Mouse (Mus musculus) erythroblast, adult 5-6 weeks (primary cell): ENCODE results near the gene Atxn1l. TPM values are rescaled to one million over a fixed set of nuclear protein-coding genes. Genes with fewer than 3 reads are reported as not detected.

Source experiments
- ATAC-seq: replicated peaks from 2 replicates; pipeline ENCODE4 v1.8.0; 2016; ENCODE audit warnings: moderate number of reproducible peaks, mild to moderate bottlenecking, moderate TSS enrichment, inconsistent platforms; ENCODE audit not compliant: poor library complexity, low FRiP score, severe bottlenecking
- total RNA-seq, 2 experiments: library from RNA; stranded (forward) in 1 of 2; stranded (reverse) in 1 of 2; fragments of 150-400 nt in 1 of 2; fragments of 200-764, 138-1000 nt in 1 of 2; gene quantifications; 2 replicates each; pipeline versions ENCODE4 v1.2.3 to v1.2.4; 2015 to 2017; ENCODE audit warnings: low replicate concordance in 2 of 2

Atxn1l gene
- total RNA-seq, 2 experiments from 2014 or later, result 1.3 to 3.5 TPM

DNA sequence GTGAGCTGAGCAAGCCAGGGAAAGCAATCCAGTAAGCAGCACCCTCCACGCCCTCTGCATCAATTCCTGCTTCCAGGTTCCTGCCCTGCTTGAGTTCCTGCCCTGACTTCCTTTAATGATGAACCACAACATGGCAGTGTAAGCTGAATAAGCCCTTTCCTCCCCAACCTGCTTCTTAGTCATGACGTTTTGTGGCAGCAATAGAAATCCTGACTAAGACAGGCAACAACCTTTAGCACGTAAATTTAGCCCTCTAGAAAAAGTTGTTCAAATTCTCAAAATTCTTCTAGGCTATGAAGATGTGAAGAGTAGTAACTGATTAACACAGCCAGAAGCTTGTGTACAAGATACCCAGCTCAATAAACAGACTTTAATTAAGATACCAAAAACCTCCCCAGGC lies 56.0 kb downstream of the Atxn1l start:
- no peak for ATAC-seq

Other genes with a start within 250 kb of the Atxn1l start
- not detected in 2 replicates for gene Pmfbp1, start 243.7 kb downstream of the Atxn1l start, total RNA-seq (2015; ENCODE audit: low replicate concordance)
- gene Pmfbp1, start 243.7 kb downstream of the Atxn1l start, total RNA-seq (2017; ENCODE audit: low replicate concordance), result not detected in 2 replicates
- 6.1 and 6.3 TPM in 2 replicates for gene Dhx38, start 171.9 kb downstream of the Atxn1l start, total RNA-seq (2015; ENCODE audit: low replicate concordance)
- 18.2 and 26.5 TPM in 2 replicates for gene Dhx38, start 171.9 kb downstream of the Atxn1l start, total RNA-seq (2017; ENCODE audit: low replicate concordance)
- gene Txnl4b, start 171.8 kb downstream of the Atxn1l start, total RNA-seq (2015; ENCODE audit: low replicate concordance), result 1.9 and 3.6 TPM in 2 replicates
- 3.8 and 4.3 TPM in 2 replicates for gene Txnl4b, start 171.8 kb downstream of the Atxn1l start, total RNA-seq (2017; ENCODE audit: low replicate concordance)
- gene Hp, start 158.6 kb downstream of the Atxn1l start, total RNA-seq (2015; ENCODE audit: low replicate concordance), result 99.9 and 127 TPM in 2 replicates
- gene Hp, start 158.6 kb downstream of the Atxn1l start, total RNA-seq (2017; ENCODE audit: low replicate concordance), result 102 and 125 TPM in 2 replicates
- 0.77 and 4.8 TPM in 2 replicates for gene Dhodh, start 129.1 kb downstream of the Atxn1l start, total RNA-seq (2015; ENCODE audit: low replicate concordance)
- gene Dhodh, start 129.1 kb downstream of the Atxn1l start, total RNA-seq (2017; ENCODE audit: low replicate concordance), result 4.0 and 4.3 TPM in 2 replicates
- gene Pkd1l3, start 123.2 kb downstream of the Atxn1l start, total RNA-seq (2015; ENCODE audit: low replicate concordance), result 0.38 TPM in 1 of 2 replicates, not detected in the other
- gene Pkd1l3, start 123.2 kb downstream of the Atxn1l start, total RNA-seq (2017; ENCODE audit: low replicate concordance), result not detected in 2 replicates
- gene Ist1, start 44.5 kb downstream of the Atxn1l start, total RNA-seq (2015; ENCODE audit: low replicate concordance), result 34.6 and 41.8 TPM in 2 replicates
- 38.2 and 45.8 TPM in 2 replicates for gene Ist1, start 44.5 kb downstream of the Atxn1l start, total RNA-seq (2017; ENCODE audit: low replicate concordance)
- gene Zfp821, start 32.2 kb downstream of the Atxn1l start, total RNA-seq (2015; ENCODE audit: low replicate concordance), result 1.7 and 5.9 TPM in 2 replicates
- gene Zfp821, start 32.2 kb downstream of the Atxn1l start, total RNA-seq (2017; ENCODE audit: low replicate concordance), result 9.6 and 12.0 TPM in 2 replicates
- gene Ap1g1, start 40.8 kb upstream of the Atxn1l start, total RNA-seq (2015; ENCODE audit: low replicate concordance), result 35.7 and 85.7 TPM in 2 replicates
- 26.2 and 55.2 TPM in 2 replicates for gene Ap1g1, start 40.8 kb upstream of the Atxn1l start, total RNA-seq (2017; ENCODE audit: low replicate concordance)
- gene Phlpp2, start 130.8 kb upstream of the Atxn1l start, total RNA-seq (2015; ENCODE audit: low replicate concordance), result 32.1 and 41.6 TPM in 2 replicates
- gene Phlpp2, start 130.8 kb upstream of the Atxn1l start, total RNA-seq (2017; ENCODE audit: low replicate concordance), result 63.2 and 70.5 TPM in 2 replicates
- not detected in 2 replicates for gene Marveld3, start 224.5 kb upstream of the Atxn1l start, total RNA-seq (2015; ENCODE audit: low replicate concordance)
- gene Marveld3, start 224.5 kb upstream of the Atxn1l start, total RNA-seq (2017; ENCODE audit: low replicate concordance), result not detected in 2 replicates